Mouse (Mus musculus): ENCODE measurements around the gene Kcnt2.

DNA sequence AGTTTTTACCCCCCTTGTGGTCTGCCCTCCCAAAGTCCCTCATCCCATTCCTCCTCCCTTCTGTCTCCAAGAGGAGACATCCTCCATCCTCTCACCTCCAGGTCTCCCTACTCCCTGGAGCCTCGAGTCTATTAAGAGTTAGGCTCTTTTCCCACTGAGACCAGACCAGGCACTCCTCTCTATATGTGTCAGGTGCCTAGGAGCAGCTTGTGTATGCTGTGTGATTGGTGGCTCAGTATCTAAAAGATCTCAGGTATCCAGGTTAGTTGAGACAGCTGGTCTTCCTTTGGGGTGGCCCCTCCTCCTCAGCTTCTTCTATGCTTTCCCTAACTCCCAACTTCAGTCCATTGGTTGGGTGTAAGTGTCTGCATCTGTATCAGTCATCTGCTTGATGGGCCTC, 186.1 kb downstream of the Kcnt2 start:
- TF ChIP-seq EP300 (IDR thresholded peaks at IDR 0.05; ENCODE audit: insufficient read depth, low read depth, low read length) (no peak), POLR2A (IDR thresholded peaks at IDR 0.05; ENCODE audit: insufficient read depth, low read depth, low read length) (no peak), CTCF (IDR thresholded peaks at IDR 0.05) (no peak)
